Mouse (Mus musculus): Measurements from ENCODE around the gene Zcchc2. TPM values are rescaled to one million over a fixed set of nuclear protein-coding genes. Genes with fewer than 3 reads are reported as not detected.

Zcchc2 gene
- polyA plus RNA-seq, 1 experiment from 2014 or later, result 2.6 TPM

DNA sequence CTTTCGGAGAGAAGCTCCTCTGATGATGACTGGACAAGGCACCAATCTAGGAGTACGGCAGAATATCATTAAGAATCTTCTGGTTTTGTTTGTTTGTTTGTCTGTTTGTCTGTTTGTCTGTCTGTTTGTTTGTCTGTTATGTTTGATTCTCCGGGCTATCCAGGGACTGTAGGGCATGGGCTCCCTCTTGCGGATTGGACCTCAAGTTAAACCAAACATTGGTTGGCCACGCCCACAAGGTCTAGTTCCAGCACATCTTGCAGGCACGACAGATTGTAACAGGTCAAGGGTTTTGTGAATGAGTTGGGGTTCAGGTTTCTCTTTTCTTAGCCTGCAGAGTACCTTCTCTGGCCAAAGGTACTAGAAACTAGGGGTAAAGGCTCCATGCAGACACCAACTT lies 64.8 kb downstream of the Zcchc2 start:
- no peaks in the 10 kb centered on the region for H3K36me3 ChIP-seq (ENCODE audit: insufficient read depth, low read length)
- no peaks in the 10 kb centered on the region for H3K27me3 ChIP-seq (ENCODE audit: insufficient read depth, low read length)
- no peak overlapping the region for H3K9ac ChIP-seq (ENCODE audit: low read depth, low read length)
- ATAC-seq (replicated peaks; ENCODE audit: low FRiP score, low read depth) (no peak), DNase-seq (ENCODE audit: low spot score) (no peak)
- no peaks in the 10 kb centered on the region for H3K9me3 ChIP-seq (replicated peaks; ENCODE audit: low read length)
- no peaks in the 10 kb centered on the region for H3K4me1 ChIP-seq (replicated peaks; ENCODE audit: insufficient read depth, low read length)
- H3K4me2 ChIP-seq (ENCODE audit: low read length), result no peak overlapping the region
- H3K4me3 ChIP-seq (replicated peaks; ENCODE audit: low read depth, low read length), result no peak overlapping the region
- no peak overlapping the region for H3K27ac ChIP-seq
- WGBS, result 61% methylated on average over 6 of the region's 6 CpGs
- TF ChIP-seq CTCF (IDR thresholded peaks at IDR 0.05; ENCODE audit: low read depth), result peak; percentile 27; the same call in 1 of the 2 replicates

DNA sequence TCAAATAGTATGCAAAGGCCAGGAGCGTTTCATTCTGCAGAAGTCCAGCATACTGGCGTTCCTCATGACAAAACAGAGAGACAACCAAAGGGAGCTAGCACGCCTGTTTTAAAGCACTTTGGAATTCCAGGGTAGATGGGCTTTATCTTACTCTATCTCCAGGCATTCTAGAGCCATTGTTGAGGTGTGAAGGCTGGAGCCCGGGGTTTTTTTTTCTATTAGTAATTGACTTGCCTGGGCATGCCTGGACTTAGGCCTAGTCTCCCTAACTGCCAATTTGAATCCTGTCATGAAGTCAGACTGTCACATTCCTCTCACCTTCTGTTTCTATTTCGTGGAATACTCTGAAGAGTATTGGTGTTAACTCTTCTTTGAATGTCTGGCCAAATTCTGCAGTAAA lies 68.1 kb downstream of the Zcchc2 start:
- 71% methylated on average over 5 of the region's 5 CpGs for WGBS
- no peak for TF ChIP-seq CTCF (IDR thresholded peaks at IDR 0.05; ENCODE audit: low read depth)
- DNase-seq (ENCODE audit: low spot score), result no peak
- Histone ChIP-seq H3K4me3 (replicated peaks; ENCODE audit: low read depth, low read length) (no peak overlapping the region), H3K4me2 (ENCODE audit: low read length) (no peak overlapping the region), H3K36me3 (ENCODE audit: insufficient read depth, low read length) (no peaks in the 10 kb centered on the region), H3K9ac (ENCODE audit: low read depth, low read length) (no peak overlapping the region), H3K4me1 (replicated peaks; ENCODE audit: insufficient read depth, low read length) (no peaks in the 10 kb centered on the region), H3K27me3 (ENCODE audit: insufficient read depth, low read length) (no peaks in the 10 kb centered on the region), H3K9me3 (replicated peaks; ENCODE audit: low read length) (no peaks in the 10 kb centered on the region), H3K27ac (no peak overlapping the region)
- ATAC-seq (replicated peaks; ENCODE audit: low FRiP score, low read depth), result no peak

DNA sequence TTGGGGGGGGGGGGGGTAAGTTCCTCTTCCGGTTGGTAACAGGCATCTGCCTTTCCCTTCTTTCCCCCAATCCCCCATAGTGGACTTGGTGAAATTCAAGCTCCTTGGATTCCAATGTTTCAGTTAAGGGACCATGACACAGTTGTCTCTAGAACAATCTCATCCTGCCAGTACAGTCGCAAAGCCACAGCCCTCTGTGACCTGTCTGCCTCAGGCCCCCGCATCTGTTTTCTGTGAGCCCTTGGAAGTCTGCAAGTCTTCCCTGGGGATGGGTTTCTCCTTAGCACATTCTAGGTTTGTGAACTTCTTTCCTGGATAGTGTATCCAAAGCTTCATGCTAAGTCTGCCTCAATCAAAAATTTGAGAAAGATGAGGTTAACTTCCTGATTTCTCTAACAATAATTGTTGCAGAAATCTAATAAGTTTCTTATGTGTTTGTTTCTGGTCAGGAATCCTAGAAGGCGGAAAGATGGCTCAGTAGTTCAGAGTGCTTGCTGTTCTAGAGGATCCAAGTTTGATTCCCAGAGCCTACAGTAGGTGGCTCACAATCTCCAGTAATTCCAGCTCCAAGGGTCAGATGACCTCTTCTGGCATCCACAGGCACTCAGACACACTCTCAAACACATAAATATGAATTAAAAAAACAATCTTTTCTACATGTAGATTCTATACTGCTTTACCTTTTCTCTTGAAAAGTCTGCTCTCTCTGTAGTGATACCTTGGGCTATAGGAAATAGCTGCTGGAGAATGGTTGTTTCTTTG lies 69.5 kb downstream of the Zcchc2 start:
- H3K9me3 ChIP-seq (replicated peaks; ENCODE audit: low read length), result no peaks in the 10 kb centered on the region

DNA sequence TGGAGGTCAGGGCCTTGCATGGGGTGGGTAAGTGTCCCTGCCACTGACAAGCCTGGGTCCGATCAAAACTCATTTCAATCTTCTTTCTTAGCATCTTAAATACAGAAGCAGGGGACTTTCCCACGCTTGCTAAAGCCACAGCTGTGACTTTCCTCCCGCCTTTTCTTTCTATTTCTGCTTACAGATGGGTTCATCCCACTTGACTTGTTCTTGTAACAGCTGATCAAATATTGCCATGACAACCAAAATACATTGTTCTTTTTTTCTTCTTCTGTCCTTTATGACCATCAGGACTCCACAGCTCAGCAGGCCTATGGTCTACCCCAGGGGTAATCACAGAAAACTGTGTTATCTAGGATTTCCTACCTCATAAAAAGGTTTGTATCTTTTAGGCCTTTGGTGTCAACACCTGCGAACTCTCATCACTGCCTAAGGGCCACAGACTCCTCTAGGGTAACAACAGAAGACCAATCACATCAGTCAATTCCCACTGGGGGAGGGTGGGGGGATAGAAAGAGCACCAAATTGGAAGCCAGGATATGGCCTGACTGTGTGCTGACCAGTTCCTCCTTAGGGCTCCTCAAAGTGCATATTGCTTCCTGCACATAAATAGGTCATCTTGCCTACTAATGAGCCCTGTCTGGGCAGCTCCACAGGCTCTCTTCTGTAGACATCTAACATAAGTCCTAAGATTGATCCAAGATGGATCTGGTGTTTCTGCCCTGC lies 71.1 kb downstream of the Zcchc2 start:
- DNase-seq (ENCODE audit: low spot score), result no peak
- 83% methylated on average over 4 of the region's 4 CpGs for WGBS
- no peaks in the 10 kb centered on the region for H3K9me3 ChIP-seq (replicated peaks; ENCODE audit: low read length)
- no peak overlapping the region for H3K9ac ChIP-seq (ENCODE audit: low read depth, low read length)
- no peak overlapping the region for H3K4me2 ChIP-seq (ENCODE audit: low read length)
- no peak for ATAC-seq (replicated peaks; ENCODE audit: low FRiP score, low read depth)
- H3K27me3 ChIP-seq (ENCODE audit: insufficient read depth, low read length), result no peaks in the 10 kb centered on the region
- no peaks in the 10 kb centered on the region for H3K36me3 ChIP-seq (ENCODE audit: insufficient read depth, low read length)
- no peak for TF ChIP-seq CTCF (IDR thresholded peaks at IDR 0.05; ENCODE audit: low read depth)
- no peak overlapping the region for H3K27ac ChIP-seq
- H3K4me1 ChIP-seq (replicated peaks; ENCODE audit: insufficient read depth, low read length), result peaks cover 5% of the 10 kb centered on the region; the same call in 1 of the 2 replicates
- no peak overlapping the region for H3K4me3 ChIP-seq (replicated peaks; ENCODE audit: low read depth, low read length)

More for the DNA sequence above, 69.5 kb downstream of the Zcchc2 start:
- DNase-seq (ENCODE audit: low spot score) (no peak), ATAC-seq (replicated peaks; ENCODE audit: low FRiP score, low read depth) (no peak)
- Histone ChIP-seq H3K4me2 (ENCODE audit: low read length) (no peak overlapping the region), H3K27ac (no peak overlapping the region), H3K4me3 (replicated peaks; ENCODE audit: low read depth, low read length) (no peak overlapping the region), H3K27me3 (ENCODE audit: insufficient read depth, low read length) (no peaks in the 10 kb centered on the region), H3K4me1 (replicated peaks; ENCODE audit: insufficient read depth, low read length) (no peaks in the 10 kb centered on the region), H3K9ac (ENCODE audit: low read depth, low read length) (no peak overlapping the region), H3K36me3 (ENCODE audit: insufficient read depth, low read length) (no peaks in the 10 kb centered on the region)
- WGBS, result 69% methylated on average over 4 of the region's 4 CpGs
- TF ChIP-seq CTCF (IDR thresholded peaks at IDR 0.05; ENCODE audit: low read depth), result 0 out of 2 replicates have a peak, but pooled peaks have one; percentile 5

DNA sequence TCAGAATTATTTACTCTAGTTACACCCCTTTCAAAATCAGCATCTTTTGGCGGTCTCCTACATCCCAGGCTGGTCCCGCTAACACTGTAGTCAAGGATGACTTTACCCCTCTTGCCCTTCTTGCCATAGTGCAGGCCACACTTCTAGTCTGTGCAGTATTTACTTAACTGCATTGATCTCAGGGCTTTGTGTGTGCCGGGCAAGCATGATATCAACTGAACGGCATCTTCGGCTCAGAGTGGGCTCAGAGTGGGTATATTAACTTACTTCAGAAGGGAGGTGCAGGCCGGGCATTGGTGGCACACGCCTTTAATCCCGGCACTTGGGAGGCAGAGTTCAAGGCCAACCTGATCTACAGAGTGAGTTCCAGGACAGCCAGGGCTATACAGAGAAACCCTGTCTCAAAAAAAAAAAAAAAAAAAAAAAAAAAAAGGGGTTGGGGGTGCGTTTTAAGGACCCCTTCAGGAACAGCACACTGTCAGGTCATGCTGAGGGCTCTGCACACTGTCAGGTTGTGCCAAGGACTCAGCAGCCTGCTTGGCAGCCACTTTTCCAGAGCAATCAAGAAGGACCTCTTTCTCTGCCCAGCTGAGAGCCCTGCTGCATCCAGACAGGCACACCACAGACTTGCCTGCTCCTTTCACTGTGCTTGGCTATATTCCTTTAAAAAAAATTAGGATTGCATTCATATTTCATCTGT lies 72.8 kb downstream of the Zcchc2 start:
- H3K9ac ChIP-seq (ENCODE audit: low read depth, low read length), result no peak overlapping the region
- no peaks in the 10 kb centered on the region for H3K36me3 ChIP-seq (ENCODE audit: insufficient read depth, low read length)
- H3K9me3 ChIP-seq (replicated peaks; ENCODE audit: low read length), result no peaks in the 10 kb centered on the region
- peaks cover 5% of the 10 kb centered on the region; the same call in 1 of the 2 replicates for H3K4me1 ChIP-seq (replicated peaks; ENCODE audit: insufficient read depth, low read length)
- no peak overlapping the region for H3K4me3 ChIP-seq (replicated peaks; ENCODE audit: low read depth, low read length)
- no peak for ATAC-seq (replicated peaks; ENCODE audit: low FRiP score, low read depth)
- no peak overlapping the region for H3K27ac ChIP-seq
- DNase-seq (ENCODE audit: low spot score), result no peak
- no peak overlapping the region for H3K4me2 ChIP-seq (ENCODE audit: low read length)
- H3K27me3 ChIP-seq (ENCODE audit: insufficient read depth, low read length), result no peaks in the 10 kb centered on the region
- no peak for TF ChIP-seq CTCF (IDR thresholded peaks at IDR 0.05; ENCODE audit: low read depth)
- 91% methylated on average over 9 of the region's 9 CpGs for WGBS

DNA sequence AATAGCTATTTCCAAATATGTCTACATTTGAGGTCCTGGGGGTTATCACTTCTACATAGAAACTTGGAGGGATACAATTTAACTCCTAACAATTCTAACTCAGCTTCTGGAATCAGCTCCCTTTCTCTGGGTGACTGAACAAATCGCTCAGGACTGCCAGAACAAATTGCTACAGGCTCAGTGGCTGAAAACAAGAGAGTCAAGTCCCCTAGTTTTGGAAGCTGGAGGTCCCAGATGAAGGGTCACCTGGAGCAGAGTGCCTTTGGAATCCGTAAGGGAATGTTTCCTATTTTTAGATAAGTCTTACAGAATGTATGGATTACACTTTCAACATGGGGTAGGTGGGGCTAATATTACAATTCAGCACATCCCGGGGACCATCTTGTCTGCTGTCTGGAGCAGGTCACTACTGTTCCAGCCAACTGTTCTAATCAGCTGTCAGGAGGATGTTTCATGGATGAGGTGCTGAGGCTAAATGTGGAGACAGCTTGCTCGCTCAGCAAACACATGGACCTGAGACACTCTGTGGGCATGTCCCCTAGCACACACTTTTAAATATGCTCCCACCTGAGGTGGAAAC lies 73.5 kb downstream of the Zcchc2 start:
- H3K27me3 ChIP-seq (ENCODE audit: insufficient read depth, low read length), result no peaks in the 10 kb centered on the region
- no peak overlapping the region for H3K27ac ChIP-seq
- 62% methylated on average over 4 of the region's 4 CpGs for WGBS
- TF ChIP-seq CTCF (IDR thresholded peaks at IDR 0.05; ENCODE audit: low read depth), result no peak
- H3K9ac ChIP-seq (ENCODE audit: low read depth, low read length), result no peak overlapping the region
- H3K9me3 ChIP-seq (replicated peaks; ENCODE audit: low read length), result no peaks in the 10 kb centered on the region
- no peak overlapping the region for H3K4me2 ChIP-seq (ENCODE audit: low read length)
- no peak overlapping the region for H3K4me3 ChIP-seq (replicated peaks; ENCODE audit: low read depth, low read length)
- ATAC-seq (replicated peaks; ENCODE audit: low FRiP score, low read depth), result no peak
- peak; percentile 9 for DNase-seq (ENCODE audit: low spot score)
- no peaks in the 10 kb centered on the region for H3K36me3 ChIP-seq (ENCODE audit: insufficient read depth, low read length)
- H3K4me1 ChIP-seq (replicated peaks; ENCODE audit: insufficient read depth, low read length), result peaks cover 5% of the 10 kb centered on the region; the same call in 1 of the 2 replicates
